Mouse (Mus musculus) thymus, adult 2 months (tissue): ENCODE measurements around the gene Celsr2.

Experiments
- CTCF ChIP-seq: fragments of 200-500 bp; IDR thresholded peaks from 2 replicates; pipeline ENCODE4 v1.5.1; 2012; ENCODE audit warnings: mild to moderate bottlenecking, control low read depth, low read length, moderate library complexity, borderline replicate concordance; ENCODE audit not compliant: control insufficient read depth, poor library complexity, insufficient read depth; ENCODE audit errors: extremely low read depth
- POLR2A ChIP-seq: fragments of 200-500 bp; IDR thresholded peaks from 2 replicates; pipeline ENCODE4 v1.6.1; 2012; ENCODE audit warnings: mild to moderate bottlenecking, low read length, control low read depth, moderate library complexity; ENCODE audit not compliant: control insufficient read depth, poor library complexity, insufficient read depth; ENCODE audit errors: extremely low read depth

DNA sequence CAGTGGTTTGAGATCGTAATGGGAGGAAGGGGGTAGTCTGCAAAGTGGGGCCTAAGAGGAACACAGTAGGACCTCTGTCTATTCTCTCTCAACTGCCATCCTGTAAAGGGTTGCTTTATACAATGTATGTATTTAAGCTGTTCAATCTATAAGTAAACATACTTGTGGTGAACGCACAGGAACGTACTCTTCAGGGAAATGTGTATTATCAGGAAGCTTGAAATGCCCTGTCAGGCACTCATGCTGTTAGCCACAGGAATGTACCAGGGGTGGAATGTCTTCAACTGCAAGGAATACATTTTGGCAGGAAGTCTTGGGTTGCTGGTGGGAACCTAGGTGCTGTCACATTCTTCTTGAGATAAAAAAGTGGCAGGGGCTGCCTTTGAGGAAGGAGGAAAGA lies 42.7 kb downstream of the Celsr2 start:
- TF ChIP-seq POLR2A = no peak
- TF ChIP-seq CTCF = no peak
